Mouse (Mus musculus) MN1 (cell line): Measurements from ENCODE around the gene Gtpbp4.
"Not testable (repeated sequence)": the region's sequence is repeated elsewhere in the genome, so short reads cannot be mapped to it uniquely, and the experiment has no call there.

Experiments
- DNase-seq: peaks from one replicate; pipeline ENCODE4 v3.0.0-alpha.2; 2016; ENCODE audit warnings: low spot score

The Gtpbp4 gene

DNA sequence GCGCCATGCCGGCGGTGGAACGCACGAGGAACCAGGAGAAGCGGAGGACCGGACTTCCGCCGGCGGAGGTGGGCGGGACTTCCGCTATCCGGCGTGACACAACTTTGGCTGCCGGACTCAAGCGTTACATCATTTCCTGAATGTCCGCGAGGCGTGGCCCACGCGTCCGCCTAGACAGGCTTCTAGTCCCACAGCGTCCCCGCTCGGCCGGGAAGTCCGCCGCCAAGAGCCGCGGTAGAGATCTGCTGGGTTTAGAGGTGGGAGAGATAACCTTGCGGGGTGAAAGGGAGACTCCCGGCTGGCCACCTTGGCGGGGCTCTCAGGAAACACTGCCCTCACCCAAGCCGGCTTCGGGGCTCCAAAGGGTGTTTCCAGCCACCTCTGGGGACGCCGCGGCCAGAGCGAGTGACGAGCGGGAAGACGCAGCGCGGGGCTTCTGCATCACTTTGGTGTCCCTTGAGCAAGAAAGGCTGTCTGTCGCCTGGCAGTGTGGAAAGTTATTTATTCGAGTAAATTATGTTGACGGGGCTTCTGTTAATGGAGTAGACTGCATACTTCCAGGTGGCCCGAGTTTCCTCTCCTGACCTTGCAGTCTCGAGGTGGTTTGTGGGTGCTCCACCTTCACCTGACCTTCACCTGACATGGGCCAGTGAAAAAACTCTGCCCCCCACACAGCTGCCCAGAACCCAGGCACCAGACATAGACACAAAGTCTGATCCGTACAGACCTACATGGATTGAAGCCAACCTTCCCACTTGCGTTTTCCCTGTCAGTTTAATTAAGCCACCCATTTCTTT, at the start of gene Gtpbp4:
TSS of gene Gtpbp4 (minus strand) at position 94 of the 797 bp plus-strand sequence.
- DNase-seq: peak; percentile 99

DNA sequence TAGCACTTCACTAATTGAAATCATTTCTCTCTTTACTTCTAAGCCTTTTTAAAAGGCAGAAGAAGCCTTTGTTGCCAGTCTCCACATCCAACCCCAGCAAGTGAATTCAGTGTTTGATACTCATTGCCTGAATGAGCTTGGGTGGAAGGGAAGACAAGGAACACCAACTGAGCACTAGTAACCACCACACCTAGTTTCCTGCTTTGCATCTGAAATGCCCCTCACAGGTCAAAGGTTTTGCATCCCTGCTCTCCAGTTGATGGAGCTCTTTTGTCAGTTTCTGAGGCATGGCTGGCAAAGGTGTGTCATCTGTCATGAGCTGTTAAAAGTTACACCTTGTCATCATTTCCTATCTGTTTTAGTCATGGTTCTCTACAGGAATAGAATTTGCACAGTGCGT, 48.8 kb upstream of the Gtpbp4 start:
- no peak for DNase-seq

- DNase-seq: no peak
These were observed 47.6 kb upstream of the Gtpbp4 start for GRCm38 (mm10) chr13:9043289-9044049.

- DNase-seq: no peak
These were observed 44.7 kb upstream of the Gtpbp4 start for GRCm38 (mm10) chr13:9040626-9041025.

GRCm38 (mm10) chr13:9031996-9032661, 36.2 kb upstream of the Gtpbp4 start:
- no peak for DNase-seq

- DNase-seq: no peak
These were observed 34.5 kb upstream of the Gtpbp4 start for GRCm38 (mm10) chr13:9030364-9030763.

GRCm38 (mm10) chr13:9027251-9027650, 31.4 kb upstream of the Gtpbp4 start:
- no peak for DNase-seq

DNA sequence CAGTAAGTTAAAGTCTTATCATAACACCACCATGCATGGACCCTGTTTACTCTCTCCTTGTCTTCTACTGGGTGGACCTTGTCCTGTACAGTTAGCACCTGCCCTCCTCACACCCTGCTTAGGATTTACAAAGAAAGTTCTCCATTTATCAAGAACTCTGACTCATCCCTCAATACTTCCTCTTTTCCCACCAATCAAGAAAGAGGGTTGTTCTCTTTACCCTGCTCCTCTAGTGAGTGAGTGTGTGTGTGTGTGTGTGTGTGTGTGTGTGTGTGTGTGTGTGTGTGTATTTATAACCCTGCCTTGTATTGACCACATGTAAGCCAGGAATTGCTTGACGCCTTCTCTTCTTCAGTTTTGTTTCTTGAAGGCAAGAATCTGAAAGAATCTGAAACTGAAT, 26.7 kb upstream of the Gtpbp4 start:
- DNase-seq: no peak

- DNase-seq: no peak
These were observed 25.7 kb upstream of the Gtpbp4 start for GRCm38 (mm10) chr13:9021556-9021955.

DNA sequence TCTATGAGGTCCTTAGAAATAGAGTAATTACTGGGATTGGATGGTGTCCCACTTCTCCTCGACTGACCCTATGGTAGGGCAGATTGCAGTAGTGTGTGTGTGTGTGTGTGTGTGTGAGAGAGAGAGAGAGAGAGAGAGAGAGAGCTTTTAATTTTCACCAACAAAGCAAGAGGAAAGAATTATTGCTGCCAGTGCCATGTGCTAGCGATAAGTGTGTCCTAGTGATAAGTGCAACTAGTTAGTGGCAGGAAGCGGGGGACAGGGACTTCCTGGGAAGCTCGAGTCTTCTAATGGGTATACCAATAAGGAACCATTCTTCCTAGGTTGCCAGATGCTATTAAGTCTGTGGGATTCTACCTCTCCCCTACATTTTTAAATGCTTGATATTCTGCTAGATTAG, 23.8 kb upstream of the Gtpbp4 start:
- no peak for DNase-seq

DNA sequence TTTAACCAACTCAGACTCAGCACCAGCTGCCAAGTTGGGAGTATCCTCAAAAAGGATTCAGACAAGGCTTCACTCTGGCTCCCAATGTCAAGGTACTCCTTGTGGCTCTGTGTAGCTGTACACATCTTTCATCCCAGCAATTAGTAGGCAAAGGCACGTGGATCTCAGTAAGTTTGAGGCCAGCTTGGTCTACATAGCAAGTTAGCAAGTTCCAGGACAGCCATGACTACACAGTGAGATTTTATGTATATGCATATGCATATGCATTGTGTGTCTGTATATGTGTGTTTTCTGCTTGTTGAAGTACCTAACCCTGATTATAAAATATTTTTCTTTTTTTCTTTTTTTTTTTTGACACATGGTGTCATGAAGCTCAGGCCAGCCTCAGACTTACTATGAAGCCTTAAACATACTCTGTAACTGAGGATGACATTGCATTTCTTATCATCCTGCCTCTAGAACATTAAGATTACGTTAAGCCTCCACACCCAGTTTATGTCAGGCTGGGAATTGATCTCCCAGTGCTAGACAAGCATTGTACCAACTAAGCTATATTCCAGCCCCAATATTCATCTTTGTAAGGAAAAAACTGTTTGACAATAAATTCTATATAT, 23.2 kb upstream of the Gtpbp4 start:
- no peak for DNase-seq

GRCm38 (mm10) chr13:9017190-9017589, 21.3 kb upstream of the Gtpbp4 start:
- no peak for DNase-seq

DNA sequence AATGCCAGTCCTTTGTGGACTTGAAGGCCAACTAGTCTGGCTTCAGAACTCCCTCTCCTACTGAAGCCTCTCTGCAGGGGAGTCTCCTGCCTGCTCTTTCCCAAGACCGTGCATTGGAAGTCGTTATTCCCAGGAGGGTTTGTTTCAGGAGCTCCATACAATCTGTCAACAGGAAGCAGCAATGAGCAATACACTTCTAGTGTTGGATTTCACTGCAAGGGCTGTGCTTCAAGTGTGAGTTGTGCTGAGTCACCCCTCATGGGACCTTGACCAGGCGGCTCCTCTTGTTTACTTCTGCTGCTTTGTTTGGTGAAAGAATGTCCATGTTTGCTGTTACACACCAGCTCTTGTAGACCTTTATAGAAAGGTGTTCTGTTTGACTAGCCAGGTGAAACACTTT, 18.5 kb upstream of the Gtpbp4 start:
- peak; percentile 81 for DNase-seq

GRCm38 (mm10) chr13:9013483-9013882, 17.6 kb upstream of the Gtpbp4 start:
- DNase-seq: no peak

- peak; percentile 71 for DNase-seq
These were observed 15.9 kb upstream of the Gtpbp4 start for GRCm38 (mm10) chr13:9011596-9012350.

DNA sequence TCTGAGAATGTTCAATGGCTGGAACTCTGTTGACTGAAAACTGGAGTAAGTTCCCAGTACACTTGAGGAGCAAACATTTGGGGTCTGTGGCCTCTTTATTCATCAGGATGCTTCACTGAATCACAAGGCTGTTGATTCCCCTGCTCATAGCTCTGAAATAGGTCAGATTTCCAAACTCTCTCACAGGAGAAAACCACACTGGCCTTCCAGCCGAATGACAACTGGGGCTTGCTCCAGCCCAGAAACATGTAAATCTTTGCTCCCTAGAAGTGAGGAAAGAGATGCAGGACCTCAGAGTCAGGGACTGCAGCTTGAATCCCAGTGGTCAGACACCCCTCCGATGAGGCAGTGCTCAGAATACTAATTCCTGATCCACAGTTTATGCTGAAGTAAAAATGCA, 7.4 kb upstream of the Gtpbp4 start:
- DNase-seq: no peak

DNA sequence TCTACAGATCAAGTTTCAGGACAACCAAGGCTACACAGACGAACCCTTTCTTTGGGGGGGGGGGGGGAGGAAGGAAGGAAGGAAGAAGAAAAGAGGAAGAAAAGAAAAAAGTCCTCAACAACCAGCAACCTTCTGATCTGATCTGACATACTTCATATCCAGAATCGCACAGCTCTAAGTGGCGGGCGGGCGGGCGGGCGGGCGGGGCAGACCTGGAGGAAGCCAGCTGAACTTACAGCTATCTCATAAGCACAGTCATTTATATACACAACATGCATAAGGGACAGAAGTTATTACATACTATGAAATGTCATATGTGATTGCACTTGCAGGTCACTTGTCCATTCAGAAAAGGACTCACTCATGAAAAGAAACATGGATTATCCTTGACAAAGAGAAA, 3.6 kb upstream of the Gtpbp4 start:
- DNase-seq: no peak

DNA sequence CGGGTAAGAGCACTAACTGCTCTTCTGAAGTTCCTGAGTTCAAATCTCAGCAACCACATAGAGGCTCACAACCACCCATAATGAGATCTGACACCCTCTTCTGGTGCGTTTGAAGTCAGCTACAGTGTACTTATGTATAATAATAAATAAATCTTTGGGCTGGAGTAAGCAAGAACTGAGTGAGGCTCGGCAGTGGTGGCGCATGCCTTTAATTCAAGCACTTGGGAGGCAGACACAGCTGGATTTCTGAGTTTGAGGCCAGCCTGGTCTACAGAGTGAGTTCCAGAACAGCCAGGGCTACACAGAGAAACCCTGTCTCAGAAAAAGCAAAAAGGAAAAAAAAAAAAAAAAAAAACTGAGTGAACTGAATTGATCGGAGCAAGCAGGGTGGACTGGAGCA, 1.3 kb upstream of the Gtpbp4 start:
- DNase-seq: not testable (repeated sequence)

- DNase-seq: peak; percentile 80
These were observed 509 bp downstream of the Gtpbp4 start for GRCm38 (mm10) chr13:8995159-8995989.

GRCm38 (mm10) chr13:8992231-8992630, 3.7 kb downstream of the Gtpbp4 start:
- no peak for DNase-seq

DNA sequence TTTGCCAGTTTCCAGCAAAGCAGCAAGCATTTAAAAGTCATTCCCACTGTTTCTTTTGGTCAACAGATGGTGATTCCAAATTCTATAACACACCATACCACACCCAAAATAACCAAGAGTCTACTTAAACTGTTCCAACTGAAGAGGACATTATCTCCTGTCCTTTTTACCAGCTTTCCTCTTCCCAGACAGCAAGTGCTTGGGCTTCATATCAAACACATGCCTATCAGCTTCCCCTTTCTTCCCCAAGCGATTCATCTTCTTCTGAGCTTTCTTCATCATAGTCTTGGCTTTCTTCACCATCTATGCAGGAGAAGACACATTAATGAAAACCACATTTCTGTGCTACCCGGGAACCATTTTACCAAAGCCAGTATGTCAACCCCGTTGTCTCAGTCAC, 22.9 kb downstream of the Gtpbp4 start:
- DNase-seq: no peak
